ENCODE assay signal across 16 mouse cellular contexts in the genomic region with DNA sequence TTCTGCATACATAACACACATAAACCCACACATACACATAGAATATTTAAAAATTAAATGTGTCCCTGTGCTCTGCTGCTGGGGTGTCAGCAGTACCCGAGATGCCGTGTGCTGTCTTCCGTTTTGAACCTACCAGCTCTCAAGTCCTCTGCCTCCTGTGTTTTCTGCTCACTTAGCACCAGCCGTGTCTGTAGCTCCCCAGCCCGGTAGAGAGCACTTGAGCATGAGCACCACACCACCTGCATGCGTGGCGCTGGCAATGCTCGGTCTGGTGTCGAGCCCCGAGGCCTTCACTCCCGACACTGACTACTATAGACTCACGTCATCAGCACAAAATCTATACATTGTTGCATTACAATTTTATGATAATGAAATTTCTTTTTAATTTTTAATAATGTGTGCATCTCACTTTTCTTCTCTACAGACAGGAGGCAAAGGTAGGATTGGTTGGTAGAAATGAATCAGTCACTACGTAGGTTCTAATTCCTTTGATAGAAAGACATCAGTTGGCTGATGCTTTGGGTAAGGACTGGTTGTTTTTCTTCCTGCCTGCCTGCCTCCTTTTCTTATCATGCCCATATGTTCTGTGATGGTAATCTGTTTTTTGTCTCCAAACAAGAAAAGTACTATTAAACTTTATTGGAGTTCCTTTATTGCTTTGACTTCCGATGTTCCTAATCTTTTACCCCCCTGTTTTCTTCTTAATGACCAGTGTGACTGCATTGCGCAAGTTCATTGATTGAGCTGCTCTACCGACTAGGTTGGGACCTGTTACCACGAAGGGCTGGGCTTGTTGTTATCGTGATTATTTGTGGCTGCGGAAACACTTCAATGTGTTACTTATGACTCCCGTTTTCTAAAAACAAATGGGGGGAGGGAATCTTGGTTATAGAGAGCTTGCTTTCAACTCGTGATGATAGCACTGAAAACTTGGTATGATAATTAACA.
"Had no signal": no experiment of that assay in that cellular context is flagged by ENCODE, and none has a peak within 500 bp of the region (broad histone marks: within the 10 kb centered on the region; RNA-seq: fewer than 3 reads in every experiment).

No protein-coding gene starts in this region.

- H3K4me1 ChIP-seq: kidney, embryonic 15.5 days; midbrain, embryonic 12.5 days had no signal

- H3K4me3 ChIP-seq: kidney, embryonic 15.5 days; megakaryocyte, embryonic 14.5 days; midbrain, embryonic 12.5 days had no signal

- H3K4me2 ChIP-seq: kidney, embryonic 15.5 days; midbrain, embryonic 12.5 days had no signal

- H3K27ac ChIP-seq: kidney, embryonic 15.5 days; liver, embryonic 14.5 days; midbrain, embryonic 12.5 days; stomach, postnatal 0 days had no signal

- H3K27me3 ChIP-seq: kidney, embryonic 15.5 days; megakaryocyte, embryonic 14.5 days; midbrain, embryonic 12.5 days had no signal

- H3K36me3 ChIP-seq: kidney, embryonic 15.5 days had no signal

- H3K9me3 ChIP-seq: kidney, embryonic 15.5 days; megakaryocyte, embryonic 14.5 days; midbrain, embryonic 12.5 days had no signal

- DNase-seq: kidney, adult 2 months; kidney, postnatal 14 days; layer of hippocampus, adult 9-11 months; layer of hippocampus, postnatal 36 days; lung, adult 2 months; lung, postnatal 4 days; right cerebral cortex, adult 18-20 months; right cerebral cortex, postnatal 25 days; thymus, postnatal 4 days had no signal

- H3K9ac ChIP-seq: kidney, embryonic 15.5 days; liver, embryonic 14.5 days; midbrain, embryonic 12.5 days had no signal

- ATAC-seq: inflammation-experienced regulatory T-cells, adult 6 months; lung, postnatal 0 days had no signal
